Mouse (Mus musculus) heart, embryonic 14.5 days (tissue): ENCODE data around the gene Prdm2. TPM values are rescaled to one million over a fixed set of nuclear protein-coding genes. Genes with fewer than 3 reads are reported as not detected.
A peak's percentile ranks its signal among the peaks of the same experiment; 100 is the strongest.

ENCODE experiments used
- ATAC-seq: fragments of 200-750 bp; cut with Nextera tagmentation; 2 replicates; pipeline ENCODE4 v1.8.0; 2017; ENCODE audit warnings: low read depth, moderate TSS enrichment; ENCODE audit not compliant: insufficient number of reproducible peaks, insufficient read depth, low FRiP score
- H3K27ac ChIP-seq, 2 experiments: fragments of 200-500 bp in 1 of 2; fragments of 300-500 bp in 1 of 2; sonication (generic) in 1 of 2; replicated peaks in 1 of 2; 2 replicates each; pipeline ENCODE4 v1.5.1; 2012 to 2014; ENCODE audit warnings: low read depth in 2 of 2, low read length in 2 of 2, control low read depth in 1 of 2, mild to moderate bottlenecking in 1 of 2, mixed read lengths in 1 of 2; ENCODE audit not compliant: control insufficient read depth in 1 of 2, insufficient read depth in 1 of 2
- H3K27me3 ChIP-seq: fragments of 300-500 bp; sonication (generic); 2 replicates; pipeline ENCODE4 v1.6.1; 2014; ENCODE audit warnings: mild to moderate bottlenecking, low read length, control low read depth; ENCODE audit not compliant: control insufficient read depth, insufficient read depth
- H3K36me3 ChIP-seq: fragments of 300-500 bp; sonication (generic); 2 replicates; pipeline ENCODE4 v1.6.1; 2014; ENCODE audit warnings: mild to moderate bottlenecking, control low read depth, low read length, mixed read lengths; ENCODE audit not compliant: control insufficient read depth, insufficient read depth
- H3K4me1 ChIP-seq, 2 experiments: fragments of 200-500 bp in 1 of 2; fragments of 300-500 bp in 1 of 2; sonication (generic) in 1 of 2; 2 replicates each; pipeline ENCODE4 v1.6.1; 2012 to 2014; ENCODE audit warnings: low read length in 2 of 2, control low read depth in 1 of 2, mixed read lengths in 1 of 2; ENCODE audit not compliant: control insufficient read depth in 2 of 2, insufficient read depth in 2 of 2
- H3K4me2 ChIP-seq: fragments of 300-500 bp; sonication (generic); 2 replicates; pipeline ENCODE4 v1.6.1; 2014; ENCODE audit warnings: mild to moderate bottlenecking, low read length
- H3K4me3 ChIP-seq, 2 experiments: fragments of 200-500 bp in 1 of 2; fragments of 300-500 bp in 1 of 2; sonication (generic) in 1 of 2; 2 replicates each; pipeline ENCODE4 v1.5.1; 2012 to 2014; ENCODE audit warnings: low read length in 2 of 2, mild to moderate bottlenecking in 2 of 2, control low read depth in 1 of 2, low read depth in 1 of 2, moderate library complexity in 1 of 2; ENCODE audit not compliant: control insufficient read depth in 1 of 2, insufficient read depth in 1 of 2
- H3K9ac ChIP-seq: fragments of 300-500 bp; sonication (generic); 2 replicates; pipeline ENCODE4 v1.6.1; 2014; ENCODE audit warnings: mild to moderate bottlenecking, low read length
- H3K9me3 ChIP-seq: fragments of 300-500 bp; sonication (generic); 2 replicates; pipeline ENCODE4 v1.6.1; 2016; ENCODE audit warnings: low read length, control low read depth; ENCODE audit not compliant: control insufficient read depth
- WGBS: fragments of 180-500 bp; shearing (Covaris S2); extraction: QIAGEN DNeasy Blood & Tissue Kit; methylation state at CpG from one replicate; pipeline ENCODE4 v1.1.7; 2014; 5-methylcytosine and 5-hydroxymethylcytosine counted together
- polyA plus RNA-seq: library from polyadenylated mRNA; unstranded; fragments of >200 nt; fragmentation: Nextera tagmentation; extraction: Ambion mirVana; gene quantifications from 2 replicates; pipeline ENCODE4 v1.2.1, GENCODE M21; 2014

The Prdm2 gene
- 8.7 and 9.4 TPM in 2 replicates for polyA plus RNA-seq

DNA sequence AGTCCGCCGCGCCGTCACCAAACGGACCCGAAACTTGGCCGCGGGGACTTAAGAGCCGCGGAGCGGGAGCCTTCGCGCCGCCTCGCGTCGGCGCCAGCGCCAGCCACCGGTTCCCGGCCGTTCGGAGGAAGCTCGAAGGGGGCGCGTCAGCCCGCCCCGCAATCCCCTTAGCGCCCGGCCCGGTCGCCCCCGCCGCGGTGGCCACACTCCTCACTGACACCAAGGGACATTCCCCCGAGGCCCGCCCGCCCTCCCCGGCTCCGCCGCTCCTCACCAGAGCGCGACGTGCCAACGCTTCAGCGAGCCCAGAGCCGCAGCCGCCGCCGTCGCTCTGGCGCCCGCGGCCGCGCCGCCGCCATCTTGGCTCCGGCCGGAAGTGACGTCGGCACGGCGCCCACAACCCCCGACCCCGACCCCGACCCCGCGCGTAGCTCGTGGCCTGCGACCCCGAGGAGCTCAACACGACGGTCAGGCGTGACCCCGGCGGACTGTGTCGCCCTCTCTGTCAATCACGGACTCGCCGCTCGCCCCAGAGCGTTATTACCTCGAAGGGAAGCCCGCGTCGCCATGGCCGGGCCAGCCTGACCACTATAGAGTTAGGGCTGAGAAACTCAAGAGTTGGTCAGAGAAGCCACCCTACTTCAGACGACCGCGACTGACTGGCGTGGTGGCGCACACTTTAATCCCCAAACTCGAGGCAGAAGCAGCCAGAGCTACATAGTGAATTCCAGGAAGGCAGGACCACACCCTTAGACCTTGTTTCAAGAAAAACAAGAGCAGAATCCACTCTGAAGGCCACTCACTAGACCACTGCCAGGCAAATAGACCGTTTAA is at the start of gene Prdm2:
TSS of gene Prdm2 (minus strand) at position 655 of the 834 bp plus-strand sequence.
- peak within 1 kb of the TSS; percentile 71 to 87 for H3K4me3 ChIP-seq
- peak within 1 kb of the TSS; percentile 72 for H3K4me2 ChIP-seq
- peak; percentile 64 for ATAC-seq
- peak within 1 kb of the TSS; percentile 58 to 82 for H3K27ac ChIP-seq
- no peaks in the 10 kb centered on the region for H3K9me3 ChIP-seq
- no peaks in the 10 kb centered on the region for H3K27me3 ChIP-seq
- peaks cover 5 to 9% of the 10 kb centered on the region in 2 experiments; a peak in 3 of 4 replicates for H3K4me1 ChIP-seq
- H3K9ac ChIP-seq, result peak within 1 kb of the TSS; percentile 89
- 2% methylated on average over 81 of the region's 96 CpGs for WGBS
- H3K36me3 ChIP-seq, result no peaks in the 10 kb centered on the region

DNA sequence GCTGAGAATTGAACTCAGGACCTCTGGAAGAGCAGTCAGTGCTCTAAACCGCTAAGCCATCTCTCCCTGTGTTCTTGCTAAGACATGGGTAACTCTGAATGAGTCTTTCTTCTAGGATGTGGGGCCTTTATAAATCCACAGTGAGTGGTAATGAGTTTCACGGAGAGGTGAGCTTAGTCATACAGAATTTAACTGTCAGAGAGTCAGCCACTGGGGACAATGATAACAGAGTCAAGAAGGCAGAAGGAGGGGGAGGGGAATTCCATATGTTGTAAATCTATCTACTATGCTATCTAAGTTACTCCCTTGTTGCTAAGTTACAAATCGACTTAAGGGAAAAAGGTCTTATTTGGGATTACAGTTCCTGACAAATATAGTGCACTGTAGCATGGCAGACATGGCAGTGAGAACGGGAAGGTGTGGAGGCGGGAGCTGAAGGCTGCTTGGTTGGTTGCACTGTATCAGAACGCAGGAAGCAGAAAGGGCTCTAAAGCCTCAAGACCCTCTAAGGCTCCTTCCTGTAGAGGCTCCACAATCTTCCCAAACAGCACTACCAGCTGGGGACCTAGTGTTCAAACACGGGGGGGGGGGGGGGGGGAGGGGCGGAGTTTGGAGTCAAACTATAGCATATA is 47.0 kb upstream of the Prdm2 start:
- H3K4me1 ChIP-seq, result no peaks in the 10 kb centered on the region
- H3K27me3 ChIP-seq, result no peaks in the 10 kb centered on the region
- no peak overlapping the region for H3K4me2 ChIP-seq
- no peak overlapping the region for H3K9ac ChIP-seq
- no peak overlapping the region for H3K4me3 ChIP-seq
- ATAC-seq, result no peak
- H3K27ac ChIP-seq, result no peak overlapping the region
- no peaks in the 10 kb centered on the region for H3K9me3 ChIP-seq
- WGBS, result 35% methylated on average over 7 of the region's 8 CpGs
- no peaks in the 10 kb centered on the region for H3K36me3 ChIP-seq

DNA sequence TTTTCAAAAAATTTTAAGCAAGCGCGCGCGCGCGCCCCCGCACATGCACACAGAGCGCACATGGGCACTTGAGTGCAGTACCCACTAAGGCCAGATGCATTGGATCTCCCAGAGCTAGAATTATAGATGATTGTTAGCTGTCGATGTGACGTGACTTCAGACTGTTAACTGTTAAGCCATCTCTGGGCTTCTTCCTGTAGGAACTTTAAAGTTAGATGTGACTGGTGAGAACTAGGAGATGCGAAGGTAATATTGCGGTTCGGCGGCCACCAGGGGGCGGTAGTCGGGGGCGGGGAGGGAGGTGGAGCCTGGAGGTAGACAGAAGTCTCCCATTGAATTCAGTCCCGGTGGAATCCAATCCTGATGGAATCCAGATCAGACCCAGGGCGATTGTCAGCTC is 45.7 kb upstream of the Prdm2 start:
- H3K27ac ChIP-seq, result no peak overlapping the region
- H3K4me2 ChIP-seq, result peak overlapping the region; percentile 41
- no peaks in the 10 kb centered on the region for H3K27me3 ChIP-seq
- H3K4me3 ChIP-seq, result no peak overlapping the region
- ATAC-seq, result no peak
- 31% methylated on average over 19 of the region's 19 CpGs for WGBS
- no peak overlapping the region for H3K9ac ChIP-seq
- H3K36me3 ChIP-seq, result no peaks in the 10 kb centered on the region
- no peaks in the 10 kb centered on the region for H3K4me1 ChIP-seq
- no peaks in the 10 kb centered on the region for H3K9me3 ChIP-seq

DNA sequence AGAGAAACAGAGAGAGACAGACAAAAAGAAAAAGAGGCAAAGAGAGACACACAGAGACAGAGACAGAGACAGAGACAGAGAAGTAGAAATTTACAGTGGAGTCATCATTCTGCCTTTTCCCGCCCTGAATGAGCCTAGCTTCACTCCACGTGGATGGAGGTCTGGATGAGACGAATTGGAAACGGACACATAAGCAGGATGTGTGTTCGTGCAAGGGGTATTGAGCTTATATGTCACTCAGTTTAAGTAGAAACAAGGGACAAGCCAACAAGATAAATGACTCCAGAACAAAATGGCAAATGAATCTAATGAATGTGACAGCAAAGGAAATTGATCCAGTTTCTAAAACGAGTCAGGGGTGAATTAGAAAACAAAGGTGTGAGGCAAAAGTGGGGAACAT is 45.2 kb upstream of the Prdm2 start:
- WGBS, result 45% methylated on average over 6 of the region's 6 CpGs
- H3K4me2 ChIP-seq, result peak overlapping the region; percentile 41; the same call in 1 of the 2 replicates
- ATAC-seq, result no peak

DNA sequence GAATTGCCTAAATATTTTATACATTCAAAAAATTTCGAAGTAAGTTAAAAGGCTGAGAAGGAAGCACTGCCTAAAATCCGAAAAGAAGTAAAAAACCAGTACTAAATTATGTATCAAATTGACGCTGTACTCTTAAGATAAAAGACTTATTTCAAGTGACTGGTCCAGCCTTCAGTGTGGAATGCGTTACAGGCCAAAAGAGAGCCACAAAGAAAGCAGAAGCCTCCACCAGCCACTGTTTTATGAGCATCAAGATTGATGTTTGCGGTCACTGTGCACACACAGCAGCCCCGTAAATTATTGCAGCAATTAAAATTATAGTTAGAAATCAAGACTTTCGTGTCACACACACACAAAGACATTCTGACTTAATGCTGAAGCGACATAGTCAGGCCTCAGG is 42.7 kb upstream of the Prdm2 start:
- Histone ChIP-seq H3K4me2 (no peak overlapping the region), H3K4me3 (no peak overlapping the region), H3K9ac (no peak overlapping the region), H3K27me3 (no peaks in the 10 kb centered on the region), H3K36me3 (no peaks in the 10 kb centered on the region), H3K27ac (no peak overlapping the region), H3K4me1 (no peaks in the 10 kb centered on the region), H3K9me3 (0 out of 2 replicates have a peak, but pooled peaks cover 3% of the 10 kb centered on the region)
- 74% methylated on average over 8 of the region's 8 CpGs for WGBS
- ATAC-seq, result no peak

More for the DNA sequence above, 45.2 kb upstream of the Prdm2 start:
- no peaks in the 10 kb centered on the region for H3K36me3 ChIP-seq
- no peak overlapping the region for H3K27ac ChIP-seq
- no peak overlapping the region for H3K4me3 ChIP-seq
- H3K9ac ChIP-seq, result no peak overlapping the region
- H3K27me3 ChIP-seq, result no peaks in the 10 kb centered on the region
- no peaks in the 10 kb centered on the region for H3K9me3 ChIP-seq
- H3K4me1 ChIP-seq, result no peaks in the 10 kb centered on the region

- Histone ChIP-seq H3K4me2 (no peak overlapping the region), H3K36me3 (no peaks in the 10 kb centered on the region), H3K9me3 (0 out of 2 replicates have a peak, but pooled peaks cover 3% of the 10 kb centered on the region), H3K4me1 (no peaks in the 10 kb centered on the region), H3K27ac (no peak overlapping the region), H3K9ac (no peak overlapping the region), H3K4me3 (no peak overlapping the region), H3K27me3 (no peaks in the 10 kb centered on the region)
- ATAC-seq, result no peak
- WGBS, result 79% methylated on average over 1 of the region's 1 CpGs
These were observed 40.6 kb upstream of the Prdm2 start for GRCm38 (mm10) chr4:143253356-143253755.

DNA sequence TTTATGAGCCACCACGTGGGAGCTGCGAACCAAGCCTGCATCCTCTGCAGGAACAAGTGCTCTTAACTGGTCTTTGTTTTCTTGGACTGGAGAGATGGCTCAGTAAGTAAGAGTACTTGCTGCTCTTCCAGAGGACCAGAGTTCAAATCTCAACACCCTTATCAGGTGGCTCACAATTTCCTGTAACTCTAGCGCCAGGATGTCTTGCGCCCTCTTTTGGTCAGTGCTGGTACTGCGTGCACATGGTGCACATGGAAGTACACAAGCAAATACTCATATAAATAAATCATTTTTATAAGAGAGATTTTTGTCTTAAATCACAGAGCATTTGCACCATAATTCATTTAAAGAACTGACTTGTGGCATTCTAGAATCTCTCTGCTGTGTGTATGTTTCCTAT is 35.3 kb upstream of the Prdm2 start:
- no peaks in the 10 kb centered on the region for H3K27me3 ChIP-seq
- H3K27ac ChIP-seq, result no peak overlapping the region
- H3K4me3 ChIP-seq, result no peak overlapping the region
- no peak for ATAC-seq
- H3K36me3 ChIP-seq, result no peaks in the 10 kb centered on the region
- no peak overlapping the region for H3K9ac ChIP-seq
- no peak overlapping the region for H3K4me2 ChIP-seq
- WGBS, result 71% methylated on average over 5 of the region's 5 CpGs
- H3K9me3 ChIP-seq, result 0 out of 2 replicates have a peak, but pooled peaks cover 3% of the 10 kb centered on the region
- H3K4me1 ChIP-seq, result no peaks in the 10 kb centered on the region
